Mouse (Mus musculus) embryonic facial prominence, embryonic 14.5 days (tissue): ENCODE results near the gene Shisa9. TPM values are rescaled to one million over a fixed set of nuclear protein-coding genes. Genes with fewer than 3 reads are reported as not detected.

Experiments
- polyA plus RNA-seq: library from polyadenylated mRNA; unstranded; fragments of >200 nt; fragmentation: Nextera tagmentation; extraction: Ambion mirVana; gene quantifications from 2 replicates; pipeline ENCODE4 v1.2.1, GENCODE M21; 2014

Shisa9 gene
- polyA plus RNA-seq, 1 experiment from 2014 or later, result 3.4 TPM

Other genes starting within 250 kb of the Shisa9 start
- gene Cpped1, start 74.7 kb upstream of the Shisa9 start, polyA plus RNA-seq, result 29.0 and 31.7 TPM in 2 replicates